In the genomic region with DNA sequence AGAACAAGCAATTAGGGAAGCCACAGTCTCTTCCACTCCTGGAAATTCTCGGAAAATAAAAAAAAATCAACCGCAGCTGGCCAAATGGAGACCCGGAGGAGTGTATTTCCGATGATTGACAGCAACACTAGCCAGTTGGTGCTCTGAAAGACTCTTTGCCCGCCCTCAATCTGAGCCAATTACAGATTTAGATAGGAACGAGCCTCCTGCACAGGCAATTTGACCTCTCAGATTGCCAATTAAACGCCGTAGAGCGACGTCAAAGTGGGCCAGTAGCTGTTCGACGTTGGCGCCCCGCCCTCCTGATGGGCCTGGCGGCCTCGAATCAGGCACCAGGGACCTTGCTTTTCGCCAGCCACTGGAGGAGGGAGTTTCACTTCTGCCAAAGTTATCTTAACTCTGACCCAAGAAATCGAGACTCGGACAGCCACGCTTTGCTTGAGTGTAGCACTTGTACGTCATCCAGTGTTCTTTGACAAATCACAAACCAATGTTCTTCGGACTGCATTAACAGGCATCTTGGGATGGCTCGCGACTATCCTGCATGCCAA, we compare ENCODE assay signal across 8 mouse cellular contexts. TPM values are rescaled to one million over a fixed set of nuclear protein-coding genes. Genes with fewer than 3 reads are reported as not detected.
DNase-seq lines count a peak whose midpoint lies in the region; ATAC-seq lines count a peak whose summit lies in the region.

A gene (minus strand): TSS at position 83 of the 551 bp plus-strand sequence.

- DNase-seq in adrenal gland, adult (ENCODE audit: inconsistent age in 2 of 2, low spot score in 1 of 2): peak; percentile 99 to 100
- DNase-seq in embryo, embryonic 10.5 days (ENCODE audit: low spot score): peak; percentile 99
- DNase-seq in gastrocnemius, postnatal 14 days: peak; percentile 99
- DNase-seq in left cerebral cortex, postnatal 10 days (ENCODE audit: extremely low spot score in 1 of 2, low spot score in 2 of 2): peak; percentile 98 to 99
- peak; percentile 97 for DNase-seq in right cerebral cortex, postnatal 25 days
- DNase-seq in urinary bladder, postnatal 4 days (ENCODE audit: low spot score in 2 of 2): peak; percentile 97 to 99

- intact Hi-C loops in gastrocnemius, postnatal 14 days (cut with DNase I; ENCODE audit: low total_unique reads): no loop called here
- intact Hi-C loops in left cerebral cortex, postnatal 10 days (cut with DNase I): loop anchor here (10.0 kb wide), 1 partner anchor 169 kb away; a partner anchor contains a TSS

- peak; percentile 95 for ATAC-seq in inflammation-experienced regulatory T-cells, adult 6 months
- ATAC-seq in megakaryocyte-erythroid progenitor cell, adult 5-6 weeks (replicated peaks; ENCODE audit: low FRiP score, low TSS enrichment, poor library complexity, severe bottlenecking): peak; percentile 97

RNA-seq across cellular contexts. Expression of the gene that starts here (rescaled TPM):
- 10 to 100 TPM in 1 of 2 experiments, 1 to 10 TPM in 1; 8.9 to 12.1 TPM for total RNA-seq in gastrocnemius, postnatal 14 days (2021)
- polyA plus RNA-seq in inflammation-experienced regulatory T-cells, adult 6 months (2017; shearing (Covaris generic)): 10 to 100 TPM; 12.9 to 22.8 (median 20.5) TPM
- total RNA-seq in left cerebral cortex, postnatal 10 days (2021): 10 to 100 TPM; 27.0 to 34.3 TPM
- 0.79 and 2.2 TPM in 2 replicates for total RNA-seq in megakaryocyte-erythroid progenitor cell, adult 5-6 weeks (2014; fragmentation: Nextera tagmentation)
- 6.1 and 15.3 TPM in 2 replicates for total RNA-seq in megakaryocyte-erythroid progenitor cell, adult 5-6 weeks (2017)

Comparison
In these comparisons a context has a peak if more than half of its experiments do, and no peak if none do; other contexts are left out.
1. Peak in every context shown above with its lines: DNase-seq and ATAC-seq.